Mouse (Mus musculus): ENCODE data around the gene Btrc. TPM values are rescaled to one million over a fixed set of nuclear protein-coding genes. Genes with fewer than 3 reads are reported as not detected.
A peak's percentile ranks its signal among the peaks of the same experiment; 100 is the strongest.
"Not testable (repeated sequence)": the region's sequence is repeated elsewhere in the genome, so short reads cannot be mapped to it uniquely, and the experiment has no call there.

The Btrc gene
- total and polyA plus RNA-seq, 3 experiments: 11.0 to 20.7 (median 14.0) TPM

- in situ Hi-C loops (cut with MboI; ENCODE audit: low pct_ligation_motif_present, low pct_unique_long_range_greater_than_20kb, low sequenced_read_pairs): no loop called here
Measured at GRCm38 (mm10) chr19:45366651-45367050, 3.1 kb downstream of the Btrc start.

GRCm38 (mm10) chr19:45384815-45385214, 21.3 kb downstream of the Btrc start:
- H3K4me3 ChIP-seq (replicated peaks in 1 of 3; ENCODE audit: low read depth in 2 of 3, low read length in 2 of 3, poor library complexity in 1 of 3); in situ Hi-C loops (cut with MboI; ENCODE audit: low pct_ligation_motif_present, low pct_unique_long_range_greater_than_20kb, low sequenced_read_pairs); dilution Hi-C loops (cut with MboI; ENCODE audit: extremely low pct_ligation_motif_present, extremely low pct_unique_long_range_greater_than_20kb, low sequenced_read_pairs); DNase-seq (ENCODE audit: extremely low read depth); H3K27me3 ChIP-seq (replicated peaks); H3K9ac ChIP-seq (ENCODE audit: insufficient read depth, low read depth); H3K4me2 ChIP-seq (ENCODE audit: insufficient read depth, low read depth, poor library complexity, severe bottlenecking); H3K9me3 ChIP-seq (replicated peaks; ENCODE audit: low read length); H3K79me2 ChIP-seq (replicated peaks; ENCODE audit: control insufficient read depth, extremely low read depth, insufficient read depth, poor library complexity, severe bottlenecking); H3K4me1 ChIP-seq (ENCODE audit: control insufficient read depth in 1 of 2, insufficient read depth in 2 of 2); H3K27ac ChIP-seq (ENCODE audit: insufficient read depth, low read depth): not testable (repeated sequence)
- peak in 1 of 2 experiments; percentile 21; a peak in 1 of 4 replicates for TF ChIP-seq CTCF (conservative IDR thresholded peaks at IDR 0.05 in 1 of 2, IDR thresholded peaks at IDR 0.05 in 1 of 2; ENCODE audit: low read depth in 2 of 2, low read length in 2 of 2)
- peaks cover 4 to 18% of the 10 kb centered on the region in 2 experiments for H3K36me3 ChIP-seq (replicated peaks in 1 of 2; ENCODE audit: control insufficient read depth in 1 of 2, insufficient read depth in 1 of 2, low read length in 1 of 2)

More at GRCm38 (mm10) chr19:45366651-45367050, 3.1 kb downstream of the Btrc start:
- Histone ChIP-seq H3K36me3 (replicated peaks in 1 of 2; ENCODE audit: control insufficient read depth in 1 of 2, insufficient read depth in 1 of 2, low read length in 1 of 2) (peaks cover 0 to 17% of the 10 kb centered on the region in 2 experiments), H3K4me1 (ENCODE audit: control insufficient read depth in 1 of 2, insufficient read depth in 2 of 2) (peaks cover 2 to 11% of the 10 kb centered on the region in 2 experiments), H3K9me3 (replicated peaks; ENCODE audit: low read length) (no peaks in the 10 kb centered on the region), H3K4me3 (replicated peaks in 1 of 3; ENCODE audit: low read depth in 2 of 3, low read length in 2 of 3, poor library complexity in 1 of 3) (no peak overlapping the region), H3K9ac (ENCODE audit: insufficient read depth, low read depth) (no peak overlapping the region), H3K4me2 (ENCODE audit: insufficient read depth, low read depth, poor library complexity, severe bottlenecking) (no peak overlapping the region), H3K27ac (ENCODE audit: insufficient read depth, low read depth) (no peak overlapping the region), H3K79me2 (replicated peaks; ENCODE audit: control insufficient read depth, extremely low read depth, insufficient read depth, poor library complexity, severe bottlenecking) (no peaks in the 10 kb centered on the region), H3K27me3 (replicated peaks) (no peaks in the 10 kb centered on the region)
- no peak for DNase-seq (ENCODE audit: extremely low read depth)
- dilution Hi-C loops (cut with MboI; ENCODE audit: extremely low pct_ligation_motif_present, extremely low pct_unique_long_range_greater_than_20kb, low sequenced_read_pairs): no loop called here
- TF ChIP-seq SMC3 (IDR thresholded peaks at IDR 0.05; ENCODE audit: low read depth, low read length): no peak
- no peak for TF ChIP-seq MXI1 (IDR thresholded peaks at IDR 0.05; ENCODE audit: low read depth, low read length)
- no peak for TF ChIP-seq NELFE (IDR thresholded peaks at IDR 0.05; ENCODE audit: low read depth, low read length)
- no peak for TF ChIP-seq KAT2A (IDR thresholded peaks at IDR 0.05; ENCODE audit: insufficient replicate concordance, low read length)
- no peak for TF ChIP-seq CHD2 (IDR thresholded peaks at IDR 0.05; ENCODE audit: low read length)
- TF ChIP-seq UBTF (IDR thresholded peaks at IDR 0.05; ENCODE audit: low read depth, low read length): no peak
- no peak for TF ChIP-seq ZMIZ1 (IDR thresholded peaks at IDR 0.05; ENCODE audit: low read depth, low read length)
- TF ChIP-seq SIN3A (IDR thresholded peaks at IDR 0.05; ENCODE audit: low read length): no peak
- TF ChIP-seq PAX5 (IDR thresholded peaks at IDR 0.05; ENCODE audit: low read length): no peak
- TF ChIP-seq MAZ (IDR thresholded peaks at IDR 0.05; ENCODE audit: low read depth, low read length): no peak
- TF ChIP-seq MYC (IDR thresholded peaks at IDR 0.05; ENCODE audit: low read depth, low read length): no peak
- TF ChIP-seq BHLHE40 (IDR thresholded peaks at IDR 0.05; ENCODE audit: low read depth, low read length): no peak
- no peak for TF ChIP-seq CHD1 (IDR thresholded peaks at IDR 0.05; ENCODE audit: low read depth, low read length)
- TF ChIP-seq ETS1 (conservative IDR thresholded peaks at IDR 0.05; ENCODE audit: low read depth, low read length): no peak
- no peak for TF ChIP-seq POLR2AphosphoS2 (IDR thresholded peaks at IDR 0.05; ENCODE audit: low read depth, low read length)
- TF ChIP-seq TBP (conservative IDR thresholded peaks at IDR 0.05; ENCODE audit: low read depth, low read length): no peak
- no peak for TF ChIP-seq E2F4 (IDR thresholded peaks at IDR 0.05; ENCODE audit: insufficient replicate concordance, low read depth, low read length)
- no peak for TF ChIP-seq ZNF384 (IDR thresholded peaks at IDR 0.05; ENCODE audit: low read depth, low read length)

Data from CH12.LX (cell line).